Mouse (Mus musculus) left cerebral cortex, adult 11 months (tissue): ENCODE measurements around the gene Sult1a1.
"Not testable (repeated sequence)": the region's sequence is repeated elsewhere in the genome, so short reads cannot be mapped to it uniquely, and the experiment has no call there.

Experiments
- DNase-seq: peaks from one replicate; pipeline ENCODE4 v3.0.0; 2022; ENCODE audit warnings: low spot score

The Sult1a1 gene

GRCm38 (mm10) chr7:126696886-126697285, 20.7 kb upstream of the Sult1a1 start:
- DNase-seq, result no peak

DNA sequence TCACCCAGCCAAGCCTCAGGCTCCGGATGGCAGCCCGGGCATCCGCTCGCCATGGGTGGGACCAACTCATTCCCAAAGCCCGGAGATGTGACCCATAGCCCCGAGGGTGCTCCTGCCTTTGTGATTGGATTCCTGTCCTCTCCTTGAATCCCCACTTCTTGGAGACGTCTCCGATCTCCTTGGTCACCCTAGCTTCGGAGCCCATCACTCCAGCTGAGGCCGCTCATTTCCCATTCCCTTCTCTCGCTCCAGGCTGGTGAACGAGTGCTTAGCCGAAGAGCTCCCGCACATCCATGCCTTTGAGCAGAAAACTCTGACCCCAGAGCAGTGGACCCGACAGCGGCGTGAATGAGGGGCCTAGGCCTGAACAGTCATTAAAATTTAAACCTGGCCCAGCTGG, 20.1 kb upstream of the Sult1a1 start:
- DNase-seq, result no peak

DNA sequence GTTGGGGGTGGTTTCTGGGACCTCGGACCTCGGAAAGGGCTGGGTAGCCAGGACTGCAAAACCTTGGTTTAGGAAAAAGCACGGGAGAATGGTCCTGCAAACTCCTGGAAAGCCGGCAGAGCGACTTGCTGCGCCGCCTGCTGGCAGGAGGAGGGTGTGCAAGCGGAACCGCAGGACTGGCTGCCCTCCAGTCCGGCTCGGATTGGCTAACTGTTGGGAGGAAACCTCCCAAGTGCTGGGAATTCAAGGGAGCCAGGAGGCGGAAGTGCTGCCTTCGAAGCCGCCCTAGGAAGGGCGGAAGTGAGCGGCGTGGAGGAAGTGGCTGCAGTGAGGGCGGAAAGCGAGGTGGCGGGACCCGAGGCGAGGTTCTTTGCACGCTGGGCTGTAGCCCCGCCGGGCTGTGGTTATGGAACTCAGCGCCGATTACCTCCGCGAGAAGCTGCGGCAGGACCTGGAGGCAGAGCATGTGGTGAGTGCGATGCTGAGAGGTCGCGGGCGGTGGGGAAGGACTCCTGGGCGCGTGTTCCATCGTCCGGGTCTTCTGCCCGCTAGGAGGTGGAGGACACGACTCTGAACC, 19.5 kb upstream of the Sult1a1 start, which contains the start of gene Slx1b:
TSS of gene Slx1b (minus strand) at position 154 of the 577 bp plus-strand sequence.
- DNase-seq, result peak; percentile 91

DNA sequence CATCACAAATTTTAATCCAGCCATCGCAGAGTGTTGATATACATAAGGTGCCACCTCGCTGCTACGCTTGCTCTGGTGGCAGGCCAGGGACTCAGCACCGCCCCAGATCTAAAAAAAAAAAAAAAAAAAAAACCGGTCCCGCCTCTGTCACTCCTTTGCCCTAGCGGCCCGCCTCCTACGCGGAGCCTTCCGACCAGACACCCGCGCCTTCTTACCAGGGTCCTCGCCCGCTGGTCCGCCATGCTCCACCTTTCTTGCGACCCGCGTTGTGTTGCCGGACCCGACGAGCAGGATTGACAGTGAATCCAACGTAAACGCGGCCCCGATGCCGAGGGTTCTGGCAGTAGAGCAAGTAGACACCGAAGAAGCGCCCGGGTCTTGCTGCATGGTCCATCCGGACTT, 19.0 kb upstream of the Sult1a1 start, which contains the start of gene Bola2:
TSS of gene Bola2 (plus strand) at position 192 of the 402 bp plus-strand sequence.
- no peak for DNase-seq

DNA sequence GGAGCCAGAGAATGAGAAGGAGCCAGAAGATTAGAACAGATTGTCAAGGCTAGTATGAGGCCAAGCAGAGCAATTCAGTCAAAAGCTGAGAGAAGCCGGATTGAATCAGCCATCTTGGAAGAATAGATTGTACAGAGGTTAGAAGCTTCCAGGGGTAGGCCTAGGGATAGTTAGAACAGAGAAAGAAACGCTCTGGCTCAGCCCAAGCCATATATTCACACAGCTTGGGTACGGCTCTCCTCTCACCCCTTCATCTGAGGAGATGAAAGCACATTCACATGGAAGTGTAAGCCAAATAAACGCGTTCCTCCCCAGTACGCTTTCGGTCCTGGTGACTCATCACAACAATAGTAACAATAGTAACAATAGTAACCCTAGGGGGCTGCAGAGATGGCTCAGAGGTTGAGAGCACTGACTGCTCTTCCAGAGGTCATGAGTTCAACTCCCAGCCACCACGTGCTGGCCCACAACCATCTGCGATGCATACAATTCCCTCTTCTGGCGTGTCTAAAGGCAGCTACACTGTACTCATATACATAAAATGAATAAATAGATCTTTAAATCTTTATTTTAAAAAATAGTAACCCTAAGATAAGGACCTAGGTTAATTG, 18.3 kb upstream of the Sult1a1 start:
- no peak for DNase-seq

- no peak for DNase-seq
These were observed 17.5 kb upstream of the Sult1a1 start for GRCm38 (mm10) chr7:126693781-126694180.

GRCm38 (mm10) chr7:126693256-126693655, 17.0 kb upstream of the Sult1a1 start:
- DNase-seq, result no peak

DNA sequence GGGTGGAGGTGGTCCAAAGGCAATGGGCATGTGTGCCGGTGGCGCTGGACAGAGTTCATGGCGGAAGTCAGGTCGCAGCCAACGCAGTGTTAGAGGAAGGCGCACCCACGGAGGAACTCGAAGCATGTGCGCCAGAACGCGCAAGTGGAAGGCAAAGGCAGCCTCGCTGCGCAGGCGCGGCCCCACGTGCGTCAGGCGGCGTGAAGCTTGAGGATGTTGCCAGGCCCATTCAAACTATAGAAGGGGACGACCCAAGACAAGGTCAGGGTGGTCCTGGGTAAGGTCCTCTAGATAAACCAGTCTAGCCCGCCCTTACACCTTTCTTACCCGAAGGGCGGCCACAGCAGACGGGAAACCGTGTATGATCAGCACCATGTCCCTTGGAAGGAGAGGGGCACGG, 16.2 kb upstream of the Sult1a1 start:
- DNase-seq, result no peak

- DNase-seq, result no peak
These were observed 15.4 kb upstream of the Sult1a1 start for GRCm38 (mm10) chr7:126691676-126692075.

- no peak for DNase-seq
These were observed 14.5 kb upstream of the Sult1a1 start for GRCm38 (mm10) chr7:126690737-126691136.

DNA sequence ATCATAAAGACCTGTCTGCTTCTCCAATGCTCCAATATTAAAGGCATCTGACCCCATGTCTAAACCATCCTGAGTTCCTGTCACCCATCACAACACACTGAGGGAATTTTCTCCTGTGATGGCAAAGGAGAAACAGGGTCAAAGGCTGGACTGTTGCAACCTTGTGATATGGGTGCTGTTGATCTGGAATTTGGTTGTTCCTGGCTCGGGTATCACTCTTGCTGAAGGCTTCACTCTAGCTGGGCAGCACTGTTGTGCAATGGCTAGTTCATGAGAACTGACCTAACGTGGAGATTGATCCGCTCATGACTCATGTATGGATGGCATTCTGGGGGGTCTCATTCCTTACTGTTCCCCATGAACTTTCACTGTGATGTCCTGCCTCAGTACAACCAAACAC, 12.8 kb upstream of the Sult1a1 start:
- DNase-seq, result no peak

DNA sequence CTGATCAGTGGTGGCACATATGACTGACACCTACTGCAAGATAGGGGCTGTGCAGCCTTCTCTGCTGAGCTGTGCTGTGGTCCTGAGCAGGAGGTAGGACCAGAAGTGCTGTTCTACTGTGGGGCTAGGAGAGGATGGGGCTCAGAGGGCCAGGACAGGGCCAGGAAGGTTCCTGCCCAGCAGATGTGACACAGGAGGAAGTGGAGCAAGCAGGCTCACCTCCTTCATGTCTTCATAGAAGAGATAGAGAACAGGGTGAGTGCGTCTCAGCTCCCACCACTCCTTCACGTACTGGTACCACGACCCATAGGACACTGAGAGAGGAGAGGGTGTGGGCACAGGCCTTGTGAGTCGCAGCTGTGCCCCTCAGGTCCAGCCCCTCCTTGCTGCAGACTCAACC, 11.9 kb upstream of the Sult1a1 start:
- not testable (repeated sequence) for DNase-seq

- no peak for DNase-seq
These were observed 5.0 kb upstream of the Sult1a1 start for GRCm38 (mm10) chr7:126681221-126681620.

DNA sequence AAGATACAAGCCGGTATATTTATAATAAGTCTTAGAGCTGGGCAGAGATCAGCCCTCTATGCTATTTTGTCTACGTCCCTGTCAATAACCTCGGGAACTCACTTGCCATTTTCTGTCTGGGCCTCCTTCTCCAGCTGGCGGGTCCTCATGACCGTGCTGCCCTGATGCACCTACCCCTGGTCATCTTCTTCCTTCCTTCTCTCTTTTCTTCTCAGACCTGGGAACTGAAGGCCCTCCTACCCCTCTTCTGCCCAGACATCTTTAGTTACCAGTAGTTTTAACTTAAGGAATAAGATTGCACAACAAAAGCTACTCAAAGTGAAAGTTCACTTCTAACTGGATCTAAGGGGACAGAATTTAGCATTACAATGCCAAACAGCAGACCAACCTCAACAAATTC, 3.5 kb upstream of the Sult1a1 start:
- no peak for DNase-seq

DNA sequence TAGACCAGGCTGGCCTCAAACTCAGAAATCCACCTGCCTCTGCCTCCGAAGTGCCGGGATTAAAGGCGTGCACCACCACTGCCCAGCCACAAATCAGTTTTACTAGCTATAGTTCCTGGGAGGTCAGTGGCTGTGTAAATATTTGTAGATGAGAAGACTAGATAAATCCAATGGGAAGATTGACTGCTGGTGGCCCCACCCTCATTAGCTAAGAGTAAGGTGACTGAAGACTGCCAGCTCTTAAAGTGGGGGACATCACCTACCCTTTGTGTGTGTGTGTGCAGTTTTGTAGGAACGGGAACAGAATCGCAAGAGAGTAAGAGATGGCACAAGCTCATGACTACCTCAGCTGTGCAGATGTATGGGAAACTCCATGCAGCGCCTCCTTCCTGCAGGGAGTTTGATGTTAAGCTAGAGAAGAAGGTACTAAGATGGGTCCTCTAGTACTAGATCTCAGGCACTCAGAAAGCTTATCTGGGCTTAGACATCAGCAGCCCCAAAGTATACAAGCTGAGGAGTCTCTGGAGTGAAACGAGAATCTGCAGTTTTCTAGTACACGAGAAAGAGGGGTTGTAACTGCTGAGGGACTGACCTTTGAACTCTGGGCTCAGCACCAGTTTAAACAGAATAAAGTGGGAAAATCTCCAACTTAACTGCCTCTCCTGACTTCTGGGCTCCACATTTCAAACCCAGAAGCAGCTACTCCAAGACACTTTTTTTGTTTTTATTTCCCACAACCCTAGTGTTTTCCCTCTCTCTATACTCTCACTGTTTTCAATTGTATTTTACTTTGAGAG, 2.5 kb upstream of the Sult1a1 start:
- DNase-seq, result no peak

GRCm38 (mm10) chr7:126676631-126677220, 494 bp upstream of the Sult1a1 start:
- no peak for DNase-seq

GRCm38 (mm10) chr7:126675104-126675503, 1.1 kb downstream of the Sult1a1 start:
- DNase-seq, result no peak

DNA sequence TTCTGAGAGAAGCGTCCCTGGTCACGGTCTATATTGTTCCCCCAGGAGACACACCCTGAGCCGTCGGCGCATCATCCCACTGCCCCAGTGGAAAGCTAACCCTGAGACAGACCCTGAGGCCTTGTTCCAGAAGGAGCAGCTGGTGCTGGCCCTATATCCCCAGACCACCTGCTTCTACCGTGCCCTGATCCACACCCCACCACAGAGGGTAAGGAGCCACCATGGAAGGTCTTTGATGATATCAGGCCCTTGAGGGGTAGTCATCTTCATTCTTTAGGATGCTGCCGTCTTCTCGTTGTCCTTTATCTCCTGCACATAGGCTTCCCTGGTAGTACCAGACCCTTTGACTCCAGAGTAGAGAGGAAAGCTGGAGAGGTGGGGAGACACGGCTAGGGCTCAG, 4.1 kb downstream of the Sult1a1 start:
- DNase-seq, result no peak

- DNase-seq, result no peak
These were observed 6.1 kb downstream of the Sult1a1 start for GRCm38 (mm10) chr7:126670152-126670551.

GRCm38 (mm10) chr7:126668452-126668851, 7.8 kb downstream of the Sult1a1 start:
- no peak for DNase-seq

- DNase-seq, result no peak
These were observed 8.6 kb downstream of the Sult1a1 start for GRCm38 (mm10) chr7:126667495-126668090.

DNA sequence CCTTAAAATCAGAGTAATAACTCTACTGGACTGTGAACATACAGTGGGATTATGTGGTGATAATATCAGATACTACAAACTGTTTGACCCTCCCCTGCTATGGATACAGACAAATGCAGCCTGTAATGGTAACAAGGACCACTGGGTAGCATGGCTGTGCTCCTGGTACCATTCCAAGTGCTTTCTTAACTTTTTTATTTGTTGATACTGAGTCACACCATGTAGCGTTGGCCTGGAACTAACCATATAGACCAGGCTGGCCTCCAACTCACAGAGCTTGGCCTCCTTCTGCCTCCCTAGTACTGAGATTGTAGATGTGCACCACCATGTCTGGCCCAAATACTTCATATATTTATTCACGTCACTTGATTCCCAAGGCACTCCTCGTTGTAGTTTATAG, 11.0 kb downstream of the Sult1a1 start:
- no peak for DNase-seq
